Mouse (Mus musculus) left cerebral cortex, adult 8-10 months (tissue): ENCODE measurements around the gene Tas2r114. TPM values are rescaled to one million over a fixed set of nuclear protein-coding genes. Genes with fewer than 3 reads are reported as not detected.

Experiments
- DNase-seq, 2 experiments: peaks; one replicate each; pipeline ENCODE4 v3.0.0; 2022; ENCODE audit warnings: low spot score in 2 of 2
- total RNA-seq, 4 experiments: library from RNA; stranded (reverse); gene quantifications; 2 replicates each; pipeline ENCODE4 v1.2.4; 2022

Gene Tas2r114
- not detected for total RNA-seq

DNA sequence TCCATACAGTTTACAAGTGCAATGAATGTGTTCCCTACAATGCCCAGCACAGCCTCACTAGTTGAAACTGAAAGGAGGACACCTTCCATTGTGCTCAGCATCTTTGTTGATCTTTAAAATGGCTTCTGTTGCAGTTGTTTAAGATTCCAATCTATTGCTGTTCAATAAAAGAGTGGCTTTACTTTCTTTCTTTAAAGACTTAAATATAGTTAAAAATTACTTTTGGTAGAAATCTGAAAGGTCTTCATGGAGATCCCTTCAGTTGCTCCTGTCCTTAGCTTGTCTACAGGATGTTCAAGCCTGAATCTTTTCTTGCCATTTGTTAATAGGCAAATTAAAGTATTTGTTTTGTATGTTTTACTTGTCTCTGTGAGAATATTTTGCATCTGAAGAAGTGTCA, at the start of gene Tas2r114:
Gene Tas2r114 (minus strand): TSS at position 101 of the 400 bp plus-strand sequence.
- DNase-seq, result no peak

DNA sequence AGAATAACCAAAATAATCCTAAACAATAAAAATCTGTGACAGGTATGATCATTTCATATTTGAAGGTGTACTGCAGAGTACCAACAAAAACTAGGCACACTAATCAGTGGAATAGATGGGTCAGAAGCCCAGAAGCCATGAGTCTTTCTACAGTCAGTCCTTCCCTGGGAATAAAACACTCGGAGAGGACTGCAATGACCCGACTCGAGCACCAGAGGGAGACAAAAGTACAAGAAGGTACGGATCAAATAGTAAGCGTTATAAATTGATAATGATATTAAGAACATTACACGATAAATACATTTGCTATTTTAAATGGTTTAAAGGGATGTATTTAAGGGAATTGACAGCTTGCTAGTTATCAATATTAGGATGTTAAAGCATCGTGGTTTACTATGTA, 22.9 kb upstream of the Tas2r114 start:
- no peak for DNase-seq

DNA sequence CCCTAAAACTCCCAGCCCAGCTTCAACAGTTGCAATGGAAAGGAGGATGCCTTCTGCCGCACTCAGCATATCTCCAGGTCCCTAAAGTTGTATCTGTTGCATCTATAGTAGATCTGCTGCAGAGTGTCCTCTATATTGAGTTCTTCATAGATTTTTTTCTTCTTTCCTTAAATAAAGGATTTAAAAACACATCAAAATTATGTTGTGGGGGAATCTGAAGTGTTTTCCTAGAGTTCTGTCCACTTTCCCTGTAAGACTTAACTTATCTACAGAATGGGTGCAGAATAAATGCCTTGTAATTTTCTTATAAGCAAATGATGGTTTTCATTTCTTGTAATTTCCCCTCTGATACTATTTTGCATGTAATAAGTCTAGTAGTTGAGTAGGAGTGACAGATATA, 2.5 kb downstream of the Tas2r114 start, which contains the start of gene Tas2r105:
Gene Tas2r105 (minus strand): TSS at position 101 of the 400 bp plus-strand sequence.
- no peak for DNase-seq

- no peak for DNase-seq
Measured at GRCm38 (mm10) chr6:131685644-131686043, 4.2 kb downstream of the Tas2r114 start, which contains the start of gene Tas2r104. Gene Tas2r104, minus strand, starts transcription at chr6:131685744.

DNA sequence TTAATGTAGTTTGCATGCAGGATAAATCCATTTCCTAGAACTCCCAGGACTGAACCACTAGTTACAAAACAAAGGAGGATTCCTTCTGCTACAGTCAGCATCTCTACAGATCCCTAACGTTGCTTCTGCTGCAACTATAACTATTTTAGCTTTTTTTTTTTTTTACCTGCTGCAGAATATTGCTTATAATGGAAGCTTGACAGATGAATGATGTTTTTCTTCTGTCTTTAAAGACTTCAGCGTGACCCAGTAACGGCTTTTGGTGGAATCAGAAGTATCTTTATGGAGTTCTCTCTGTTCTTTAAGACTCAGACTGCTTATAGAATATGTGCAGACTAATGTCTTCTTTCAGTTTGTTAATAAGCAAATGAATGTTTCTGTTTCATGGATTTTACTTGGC, 11.1 kb downstream of the Tas2r114 start, which contains the start of gene Tas2r106:
Gene Tas2r106 (minus strand): TSS at position 101 of the 400 bp plus-strand sequence.
- no peak for DNase-seq

DNA sequence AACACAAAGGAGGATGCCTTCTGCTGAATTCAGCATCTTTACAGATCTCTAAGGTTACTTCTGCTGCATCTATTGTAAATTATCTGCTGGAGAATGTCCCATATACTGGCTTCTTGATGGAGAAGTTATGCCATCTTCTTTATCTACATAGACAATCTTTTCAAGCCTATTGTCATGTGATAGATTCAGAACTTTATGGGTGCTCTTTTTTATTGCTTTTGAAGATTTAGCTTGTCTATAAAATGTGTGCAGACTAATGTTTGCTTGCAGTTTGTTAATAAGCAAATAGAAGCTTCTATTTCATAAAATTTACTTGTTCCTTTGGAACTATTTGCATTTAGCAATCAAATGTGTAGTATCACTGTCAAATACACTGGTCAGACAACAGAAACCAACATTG, 29.8 kb downstream of the Tas2r114 start, which contains the start of gene Tas2r107:
Gene Tas2r107 (minus strand): TSS at position 101 of the 400 bp plus-strand sequence.
- no peak for DNase-seq

Other genes with a start within 250 kb of the Tas2r114 start
- not detected for gene 5430401F13Rik, start 203.7 kb downstream of the Tas2r114 start, total RNA-seq
- gene Gm6619, start 203.7 kb downstream of the Tas2r114 start, total RNA-seq, result not detected
- not detected for gene Tas2r130, start 59.2 kb downstream of the Tas2r114 start, total RNA-seq
- not detected for gene Tas2r107, start 29.9 kb downstream of the Tas2r114 start, total RNA-seq
- not detected for gene Tas2r106, start 11.2 kb downstream of the Tas2r114 start, total RNA-seq
- gene Tas2r104, start 4.3 kb downstream of the Tas2r114 start, total RNA-seq, result not detected
- not detected for gene Tas2r105, start 2.6 kb downstream of the Tas2r114 start, total RNA-seq